Mouse (Mus musculus): ENCODE measurements around the gene C530008M17Rik.

GRCm38 (mm10) chr5:76675369-76675768 is 19.1 kb downstream of the C530008M17Rik start:
- TF ChIP-seq CTCF (IDR thresholded peaks at IDR 0.05; ENCODE audit: extremely low read depth, insufficient read depth, low read length) (no peak), POLR2A (IDR thresholded peaks at IDR 0.05; ENCODE audit: extremely low read depth, insufficient read depth, low read length) (no peak)

Measured in cortical plate, adult 2 months (tissue).